Mouse (Mus musculus): ENCODE measurements around the gene Coro1b.

The Coro1b gene

DNA sequence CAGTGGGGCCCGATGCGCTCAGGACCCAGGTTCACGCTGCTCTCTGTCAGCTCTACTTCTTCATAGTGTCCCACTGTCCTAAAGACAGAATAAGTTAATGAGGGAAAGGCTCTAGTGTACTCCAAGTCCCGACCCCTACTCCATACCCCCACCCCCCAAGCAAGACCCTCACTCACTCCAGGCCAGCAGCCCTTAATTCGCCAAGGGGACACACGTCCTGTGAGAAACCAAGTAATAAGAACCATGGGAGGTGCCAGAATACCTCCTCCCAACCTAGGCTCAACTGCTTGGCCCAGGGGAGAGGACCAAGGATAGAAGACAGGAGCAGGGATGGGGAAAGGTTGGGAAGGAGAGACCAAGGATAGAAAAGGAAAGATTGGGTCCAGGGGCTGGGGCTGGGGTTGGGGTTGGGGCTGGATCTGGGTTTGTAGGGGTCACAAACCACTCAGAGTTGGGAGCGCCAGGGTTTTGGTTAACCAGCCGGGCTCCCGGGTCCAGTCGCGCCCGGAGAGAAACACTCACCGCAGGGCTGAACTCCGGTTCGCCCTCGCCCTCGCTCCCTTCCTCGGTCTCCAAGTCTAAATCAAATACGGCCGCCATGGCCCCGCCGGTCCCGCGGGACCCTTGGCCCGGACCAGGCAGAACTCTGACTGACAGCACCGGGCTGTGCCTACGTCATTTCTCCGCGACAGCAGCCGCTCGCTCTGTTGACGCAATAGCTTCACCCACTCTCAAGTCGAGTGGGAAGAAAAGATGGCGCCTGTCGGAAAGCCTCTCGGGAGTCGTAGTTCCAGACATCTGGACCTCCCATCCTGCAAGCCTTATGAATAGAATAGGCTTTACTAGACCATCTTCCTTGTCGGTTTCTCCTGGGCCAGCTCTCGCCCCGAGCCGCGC is 14.5 kb downstream of the Coro1b start, which contains the start of gene Rps6kb2:
TSS of gene Rps6kb2 (minus strand) at position 709 of the 897 bp plus-strand sequence.
- peak; percentile 88 to 91 for DNase-seq

DNA sequence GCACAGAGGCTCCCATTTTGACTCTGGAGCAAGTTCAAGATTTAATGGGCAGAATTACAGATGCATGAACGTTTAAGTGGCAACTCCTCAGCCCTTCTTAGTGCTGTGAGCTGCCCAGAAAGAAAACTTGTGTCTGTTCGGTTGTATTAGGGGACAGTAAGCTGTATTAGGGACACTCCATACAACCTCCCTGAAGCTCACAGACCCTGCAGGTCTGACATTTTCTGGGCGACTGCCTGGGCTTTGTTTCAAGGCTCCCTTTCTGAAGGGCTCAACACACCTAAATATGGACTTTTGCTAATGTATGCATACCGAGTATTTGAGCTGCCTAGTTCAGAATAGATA is 15.1 kb downstream of the Coro1b start:
- no peak for DNase-seq

DNA sequence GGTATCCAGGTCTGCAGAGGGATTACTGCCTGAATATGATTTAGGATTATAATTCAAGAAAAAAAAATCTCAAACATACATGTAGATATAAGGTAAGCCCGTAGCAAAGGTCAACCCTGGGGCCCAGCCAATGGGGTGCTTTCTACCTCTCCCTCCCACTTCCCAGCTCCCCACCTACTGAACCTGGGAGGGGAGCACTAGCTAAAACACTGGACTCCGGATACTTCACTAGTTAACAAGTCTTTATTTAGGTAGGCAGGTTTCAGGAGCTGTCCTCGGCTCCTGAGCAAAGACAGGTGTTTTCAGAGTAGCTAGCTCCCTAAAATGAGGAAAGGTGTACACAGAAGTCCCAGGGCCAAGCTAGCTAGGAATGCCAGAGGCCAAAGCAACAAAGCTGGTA is 15.7 kb downstream of the Coro1b start:
- no peak for DNase-seq

DNA sequence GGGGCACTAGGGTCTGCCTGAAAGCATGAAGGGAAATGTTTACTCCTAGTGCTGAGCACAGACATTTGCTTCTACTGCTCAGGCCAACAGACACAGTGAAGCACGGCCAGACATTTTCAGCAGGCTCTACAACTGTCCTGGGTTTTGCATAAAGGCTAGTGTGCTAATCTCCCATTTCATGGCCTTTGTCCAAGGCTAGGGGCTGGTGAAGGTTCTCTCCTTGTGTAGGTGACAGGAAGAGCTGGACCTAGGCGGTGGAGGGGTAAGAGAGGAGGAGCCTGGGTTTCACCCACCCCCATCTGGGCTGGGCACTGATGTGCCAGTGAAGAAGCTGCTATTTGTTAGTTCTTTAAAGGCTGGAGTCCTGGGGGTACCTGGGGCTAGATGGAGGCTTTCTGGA is 16.3 kb downstream of the Coro1b start:
- DNase-seq, result no peak

DNA sequence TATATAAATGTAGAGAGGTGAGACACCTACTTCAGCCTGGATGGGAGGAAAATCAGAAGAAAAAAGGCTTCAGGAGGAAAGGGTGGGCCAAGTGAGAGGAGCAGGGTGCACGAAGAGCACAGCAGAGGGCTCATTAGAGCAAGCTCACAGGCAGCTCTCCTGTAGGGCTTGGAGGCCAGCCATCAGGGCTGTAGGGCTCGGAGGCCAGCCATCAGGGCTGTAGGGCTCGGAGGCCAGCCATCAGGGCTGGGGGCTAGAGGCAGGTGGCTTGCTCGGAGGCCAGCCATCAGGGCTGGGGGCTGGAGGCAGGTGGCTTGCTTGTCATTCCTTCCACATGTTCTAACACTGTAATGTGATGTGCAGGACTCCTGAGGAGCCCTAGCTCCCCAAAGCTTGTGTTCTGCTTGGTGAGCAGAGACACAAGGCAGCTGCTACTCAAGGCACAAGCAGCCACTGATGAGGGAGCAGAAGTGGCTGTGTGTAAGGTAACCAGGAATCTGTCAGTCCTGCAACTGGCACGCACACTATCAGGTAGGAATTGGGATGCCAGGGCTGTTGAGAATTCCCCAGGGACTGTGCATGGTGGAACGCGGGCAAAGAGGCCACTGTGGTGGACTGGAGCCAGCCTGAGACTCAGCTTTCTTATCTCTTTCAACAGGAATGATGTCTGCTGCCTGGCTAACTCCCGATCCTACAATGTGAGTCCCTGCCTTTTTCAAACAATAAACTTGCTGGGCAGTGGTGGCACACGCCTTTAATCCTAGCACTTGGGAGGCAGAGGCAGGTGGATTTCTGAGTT is 18.5 kb downstream of the Coro1b start:
- no peak for DNase-seq

DNA sequence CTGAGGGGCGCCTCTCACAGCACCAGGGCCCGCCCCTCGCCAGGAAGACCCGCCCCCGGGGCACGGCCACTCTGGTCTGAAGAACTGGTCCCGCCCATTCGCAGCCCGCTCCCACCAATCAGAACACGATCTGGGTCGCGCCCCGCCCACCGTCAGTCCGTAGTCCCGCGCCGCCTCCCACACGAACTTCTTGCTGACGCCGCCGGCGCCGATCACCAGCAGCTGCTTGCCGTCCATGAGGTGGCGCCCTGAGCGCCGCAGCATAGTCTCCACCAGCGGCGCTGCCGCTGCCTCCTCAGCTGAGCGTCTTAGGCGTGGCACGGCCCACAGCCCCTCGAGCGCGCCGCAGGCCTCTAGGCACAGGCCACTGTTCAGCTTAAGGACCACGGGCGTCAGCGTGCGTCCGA is 21.0 kb downstream of the Coro1b start:
- peak; percentile 98 to 99 for DNase-seq

DNA sequence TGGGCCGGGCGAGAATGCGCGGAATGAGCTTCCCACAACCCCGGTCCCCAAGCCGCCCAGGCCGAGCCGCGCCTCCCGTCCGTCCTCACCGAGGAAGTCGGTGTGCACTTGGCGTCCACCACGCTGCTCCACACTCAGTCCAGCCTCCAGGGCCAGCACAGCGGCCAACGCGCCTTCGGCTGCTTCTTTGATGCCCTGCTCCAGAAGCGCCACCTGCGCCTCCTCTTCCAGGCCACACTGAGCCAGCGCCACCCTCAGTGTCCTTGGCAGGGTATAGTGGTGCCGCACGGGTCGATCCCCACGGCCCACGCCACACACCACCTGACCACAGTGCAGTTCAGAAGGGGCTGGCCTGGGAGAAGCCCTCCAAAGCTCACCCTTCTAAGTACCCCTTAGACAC is 21.4 kb downstream of the Coro1b start:
- DNase-seq, result peak in 1 of 2 experiments; percentile 49

DNA sequence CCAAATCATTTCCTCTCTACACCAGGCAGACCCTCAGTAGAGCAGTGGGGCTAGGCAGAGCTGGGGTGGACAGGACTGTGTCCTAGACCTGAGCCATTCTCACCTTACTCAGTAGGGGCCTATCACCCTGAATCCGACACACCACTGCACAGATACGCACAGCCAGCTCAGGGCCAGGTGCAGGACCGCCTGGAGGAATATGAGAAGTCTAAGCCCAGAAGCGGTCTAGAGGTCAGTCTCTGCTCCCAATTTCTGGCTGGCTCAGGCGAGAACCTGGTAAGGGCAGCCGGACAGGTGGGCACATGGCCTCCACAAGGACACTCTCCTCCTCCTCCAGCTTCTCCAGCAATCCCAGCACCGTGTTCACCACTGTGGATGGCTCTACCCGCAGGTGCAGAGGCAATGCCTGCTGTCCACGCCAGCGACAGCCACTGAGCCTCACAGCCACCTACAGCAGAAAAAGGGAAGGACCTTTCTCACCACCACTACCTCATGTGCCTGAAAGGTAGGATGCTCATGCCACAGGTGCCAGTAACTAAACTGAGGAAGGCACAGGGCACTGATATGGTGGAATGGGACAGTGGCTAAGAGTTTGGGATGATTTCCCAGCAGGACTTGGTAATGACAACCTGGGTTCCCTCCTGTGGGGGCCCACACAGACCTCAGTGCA is 22.4 kb downstream of the Coro1b start:
- no peak for DNase-seq

DNA sequence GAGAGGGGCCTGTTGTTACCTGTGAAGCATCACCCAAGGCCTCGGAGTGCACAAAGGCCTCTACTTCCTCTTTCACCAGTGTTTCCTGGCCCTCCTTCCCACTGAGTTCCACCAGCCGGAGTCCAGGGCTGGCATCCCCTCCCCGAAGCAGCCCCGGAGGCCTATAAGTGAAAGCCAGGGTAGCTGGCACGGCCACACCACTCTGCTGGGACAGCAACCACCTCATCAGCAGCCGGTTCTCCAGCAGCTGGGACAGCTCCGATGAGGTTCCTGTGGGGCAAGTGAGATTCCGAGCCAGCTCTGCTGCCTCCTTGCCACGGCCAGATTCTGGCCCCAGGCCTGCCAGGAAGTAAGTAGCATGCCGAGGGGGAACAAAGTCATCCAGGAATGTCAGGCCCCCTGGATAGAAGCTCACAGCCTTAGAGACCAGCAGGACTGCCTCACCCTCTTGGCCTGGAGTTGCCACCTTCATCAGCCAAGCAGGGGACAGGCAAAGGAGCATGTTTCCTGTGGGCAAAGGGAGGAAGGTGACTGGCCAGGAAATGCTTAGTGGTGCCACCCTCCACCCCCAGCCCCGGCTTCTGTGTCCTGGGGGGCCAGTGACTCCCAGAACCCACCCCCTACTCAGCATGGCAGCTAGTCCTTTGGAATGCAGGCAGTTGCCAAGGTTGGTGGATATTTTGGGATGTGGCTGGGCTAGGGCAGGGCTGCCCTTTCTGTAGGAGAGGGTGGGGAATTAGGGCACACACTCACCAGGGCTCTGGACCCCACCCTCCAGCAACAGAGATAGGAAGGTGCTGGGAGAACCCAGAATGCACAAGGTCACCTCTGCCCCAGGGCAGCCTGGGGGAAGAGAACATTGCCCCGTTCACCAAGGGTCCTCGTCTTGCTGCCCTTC is 23.2 kb downstream of the Coro1b start:
- DNase-seq, result no peak

DNA sequence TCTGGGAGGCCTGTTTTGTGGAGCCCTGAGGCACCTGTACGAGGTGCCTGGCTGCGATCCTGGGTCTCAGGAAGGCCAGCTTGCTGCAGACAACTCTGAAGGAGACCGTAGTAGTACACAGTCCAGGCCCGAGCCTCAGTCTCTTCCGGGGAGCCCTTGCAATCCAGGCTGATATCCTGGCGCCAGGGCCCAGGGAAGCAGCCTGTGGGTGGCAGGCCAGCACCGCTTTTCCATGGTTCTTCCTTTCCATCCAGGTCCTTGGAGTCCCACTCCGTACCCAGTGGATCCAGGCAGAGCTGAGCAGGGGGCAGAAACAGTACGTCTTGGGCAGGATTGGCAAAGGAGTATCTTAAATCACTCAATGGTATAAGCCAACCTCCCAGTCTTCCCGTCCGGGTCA is 24.5 kb downstream of the Coro1b start:
- no peak for DNase-seq

DNA sequence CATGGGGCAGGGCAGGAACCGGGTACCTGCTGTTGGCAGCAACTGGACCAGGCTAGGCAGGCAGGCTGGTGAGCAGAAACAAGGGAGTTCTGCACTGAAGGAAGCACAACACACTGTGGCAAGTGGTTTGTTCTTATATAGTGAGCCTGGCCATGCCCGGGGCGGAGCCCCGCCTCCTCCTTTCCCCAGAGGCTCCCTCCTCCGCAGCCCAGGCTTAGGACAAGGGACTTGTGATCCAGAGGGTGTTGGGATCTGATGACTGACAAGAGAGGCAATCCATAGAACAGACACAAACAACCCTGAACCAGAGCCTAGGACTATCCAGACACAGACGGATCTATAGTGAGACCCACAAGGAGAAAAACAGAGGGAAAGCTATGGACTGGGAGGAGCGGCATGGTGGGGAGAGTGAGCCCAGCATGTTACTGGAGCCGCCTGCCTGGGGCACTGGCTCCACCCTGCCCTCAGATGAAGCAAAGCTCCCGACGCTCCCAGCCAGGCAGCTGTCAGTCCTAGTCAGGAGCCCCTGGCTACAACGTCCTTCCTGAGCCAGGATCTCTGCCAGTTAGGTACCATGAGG is 27.0 kb downstream of the Coro1b start, which contains the start of gene Carns1:
TSS of gene Carns1 (minus strand) at position 112 of the 580 bp plus-strand sequence.
- no peak for DNase-seq

DNA sequence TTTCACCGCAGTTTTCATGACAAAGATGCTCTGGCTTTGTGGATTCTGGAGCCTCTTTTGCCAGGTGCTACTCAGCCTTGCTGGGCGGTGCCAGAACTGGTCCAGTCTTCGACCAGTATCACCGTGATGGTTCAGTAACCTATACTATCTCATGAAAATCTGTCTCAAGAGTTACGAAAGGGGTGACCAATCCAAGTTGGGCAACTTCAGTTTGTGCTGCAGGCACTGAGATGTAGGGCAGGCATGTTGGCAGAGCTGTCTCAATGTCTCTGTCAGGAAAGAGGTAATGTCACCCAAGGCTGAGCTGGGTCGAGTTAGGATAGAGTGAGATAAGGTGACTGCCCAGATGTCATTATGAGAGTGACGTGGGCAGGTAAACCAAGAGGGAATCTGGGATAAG is 32.0 kb downstream of the Coro1b start:
- no peak for DNase-seq

DNA sequence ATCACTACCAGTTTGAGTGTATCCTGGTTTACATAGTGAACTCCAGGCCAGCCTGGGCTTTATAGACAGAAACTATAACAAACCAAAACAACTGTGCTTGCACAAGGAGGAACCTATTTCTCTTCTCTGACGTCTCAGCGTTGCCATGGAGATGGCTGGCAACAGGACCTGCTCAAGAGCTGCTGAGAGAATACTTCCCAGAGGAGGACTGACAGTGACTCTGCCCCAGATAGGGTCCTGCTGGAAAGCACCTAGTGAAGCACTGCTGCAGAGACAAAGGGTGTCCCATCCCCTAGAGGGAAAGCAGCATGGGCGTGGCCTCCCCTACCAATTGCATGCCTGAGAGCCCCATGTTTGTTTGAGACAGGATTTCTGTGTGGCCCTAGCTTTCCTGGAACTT is 33.5 kb downstream of the Coro1b start:
- DNase-seq, result no peak

DNA sequence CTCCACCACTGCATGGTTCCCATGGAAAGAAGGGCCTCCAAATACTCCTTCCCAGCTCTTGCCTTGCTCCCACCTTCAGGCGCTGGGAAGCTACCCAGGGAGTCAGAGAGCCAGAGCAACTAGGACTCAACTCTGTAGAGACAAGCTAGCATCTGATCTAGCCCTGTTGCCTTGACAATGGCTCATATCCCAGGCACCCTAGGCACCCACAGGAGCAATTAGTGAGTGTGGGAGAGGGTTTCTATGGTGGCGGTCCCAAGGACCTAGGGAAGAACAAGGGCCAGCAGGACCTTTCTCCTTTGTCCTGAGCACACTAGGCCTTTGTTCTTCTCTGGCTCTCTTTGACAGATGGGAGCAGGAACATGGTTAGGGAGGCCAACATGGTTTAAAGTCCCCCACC is 35.3 kb downstream of the Coro1b start:
- DNase-seq, result no peak

DNA sequence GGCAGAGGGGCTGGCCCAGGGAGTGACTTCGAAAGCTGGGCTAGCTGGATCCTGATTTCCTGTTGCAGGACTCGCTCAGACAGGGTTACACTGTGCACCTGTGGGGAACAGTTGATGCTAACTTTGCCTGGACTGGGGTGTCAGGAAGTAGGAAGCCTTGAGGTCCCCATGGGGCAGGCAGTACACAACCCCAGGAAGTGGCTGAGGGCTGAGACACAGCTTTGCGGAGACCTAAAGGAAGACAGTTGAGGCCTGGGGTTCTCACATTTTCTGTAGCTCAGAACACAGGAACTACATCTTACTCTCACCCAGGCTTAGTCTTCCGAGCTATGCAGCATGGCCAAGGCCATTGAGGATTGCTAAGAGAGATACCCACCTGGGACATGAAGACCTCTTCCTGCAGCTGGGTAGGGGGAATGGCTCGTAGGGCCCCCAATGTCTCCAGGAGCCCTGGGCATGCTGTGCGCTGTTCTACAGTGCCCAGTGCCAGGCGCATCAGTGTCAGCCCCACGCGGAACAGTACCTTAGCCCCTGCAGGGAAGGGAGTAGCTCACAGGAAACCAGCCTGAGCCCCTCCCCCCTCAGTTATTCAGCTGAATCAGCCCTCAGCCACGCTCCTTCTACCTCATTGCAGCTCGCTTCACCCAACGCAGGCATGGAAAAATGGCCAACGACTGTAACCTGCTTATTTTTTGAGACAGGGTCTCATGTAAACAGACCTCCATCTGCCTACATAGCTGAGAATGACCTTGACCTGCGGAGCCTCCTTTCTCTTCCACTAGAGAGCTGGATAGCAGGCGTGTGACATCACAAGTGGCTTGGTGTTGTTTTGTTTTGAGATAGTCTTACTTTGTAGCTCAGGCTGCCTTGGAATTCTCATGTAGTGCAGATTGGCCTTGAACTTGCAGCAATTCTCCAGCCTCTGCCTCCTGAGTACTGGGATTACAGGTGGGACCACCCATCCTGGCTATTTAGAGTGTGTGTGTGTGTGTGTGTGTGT is 36.9 kb downstream of the Coro1b start:
- peak; percentile 77 to 91 for DNase-seq

DNA sequence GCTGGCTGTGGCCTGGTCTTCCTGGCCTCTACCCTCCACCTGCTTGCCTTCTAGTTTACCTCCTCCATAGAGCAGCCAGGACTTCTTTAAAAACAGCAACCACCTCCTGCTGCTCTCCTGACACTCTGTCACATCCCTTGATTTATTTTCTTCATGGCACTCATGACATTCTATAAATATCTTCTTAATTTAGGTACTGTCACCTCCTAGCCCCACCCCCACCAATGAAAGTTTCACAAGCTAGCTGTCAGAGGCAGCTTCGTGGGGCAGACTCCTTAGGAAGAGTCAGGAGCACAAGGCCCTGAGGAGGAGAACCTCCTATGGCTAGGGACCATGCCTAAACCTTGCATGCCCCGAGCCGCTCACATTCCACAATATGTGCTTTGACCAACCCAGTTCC is 38.9 kb downstream of the Coro1b start:
- DNase-seq, result no peak

DNA sequence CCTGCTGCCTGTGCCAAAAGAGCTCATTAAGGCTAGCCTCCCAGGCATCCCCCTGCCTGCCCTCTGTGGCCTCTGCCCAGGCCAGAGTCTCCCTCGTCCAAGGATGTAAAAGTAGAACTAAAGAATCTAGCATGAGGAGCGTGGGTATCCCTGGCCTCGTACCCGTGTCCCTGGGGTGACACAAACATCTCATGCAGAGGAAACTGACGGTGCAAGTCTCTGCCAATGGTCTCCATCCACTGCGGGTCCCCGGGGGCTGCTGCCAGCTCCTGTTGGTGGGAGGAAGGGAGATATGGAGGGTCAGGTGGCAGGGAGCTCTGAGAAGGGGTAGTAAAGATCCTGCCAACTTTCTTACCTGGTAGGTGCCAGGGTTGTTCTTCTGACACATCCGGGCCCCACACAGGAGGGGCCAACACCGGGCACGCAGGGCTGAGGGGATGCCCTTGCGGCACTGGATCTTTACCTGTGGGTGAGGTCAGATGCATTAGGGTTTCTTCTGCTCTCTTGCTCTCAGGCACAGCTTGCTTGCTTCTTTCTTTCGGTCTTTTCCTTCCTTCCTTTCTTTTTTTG is 40.7 kb downstream of the Coro1b start:
- no peak for DNase-seq

DNA sequence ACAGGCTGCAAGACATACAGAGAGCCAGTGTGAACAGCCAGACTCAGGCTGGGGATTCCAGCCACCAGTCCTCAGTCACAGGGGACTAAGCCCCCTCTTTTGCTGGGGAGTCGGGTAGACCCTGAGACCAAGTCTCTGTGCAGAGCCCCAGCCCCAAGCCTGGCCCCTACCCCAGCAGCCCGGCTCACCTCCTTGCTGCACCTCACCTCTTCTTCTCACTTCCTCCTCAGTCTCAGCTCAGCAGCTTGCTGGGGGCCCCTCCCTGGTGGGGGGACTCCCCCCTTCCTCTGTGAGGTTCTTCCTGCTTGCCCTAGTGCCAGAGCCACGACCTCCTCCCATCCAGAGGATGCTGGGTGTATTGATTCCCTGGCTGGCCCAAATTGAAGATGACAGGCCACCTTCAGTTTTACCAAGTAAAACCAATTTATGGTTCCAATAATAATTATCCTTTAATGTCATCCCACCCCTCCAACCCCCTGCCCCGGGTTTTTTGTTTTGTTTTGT is 42.5 kb downstream of the Coro1b start, which contains the start of gene Tbc1d10c:
TSS of gene Tbc1d10c (minus strand) at position 454 of the 504 bp plus-strand sequence.
- peak; percentile 90 to 95 for DNase-seq

DNA sequence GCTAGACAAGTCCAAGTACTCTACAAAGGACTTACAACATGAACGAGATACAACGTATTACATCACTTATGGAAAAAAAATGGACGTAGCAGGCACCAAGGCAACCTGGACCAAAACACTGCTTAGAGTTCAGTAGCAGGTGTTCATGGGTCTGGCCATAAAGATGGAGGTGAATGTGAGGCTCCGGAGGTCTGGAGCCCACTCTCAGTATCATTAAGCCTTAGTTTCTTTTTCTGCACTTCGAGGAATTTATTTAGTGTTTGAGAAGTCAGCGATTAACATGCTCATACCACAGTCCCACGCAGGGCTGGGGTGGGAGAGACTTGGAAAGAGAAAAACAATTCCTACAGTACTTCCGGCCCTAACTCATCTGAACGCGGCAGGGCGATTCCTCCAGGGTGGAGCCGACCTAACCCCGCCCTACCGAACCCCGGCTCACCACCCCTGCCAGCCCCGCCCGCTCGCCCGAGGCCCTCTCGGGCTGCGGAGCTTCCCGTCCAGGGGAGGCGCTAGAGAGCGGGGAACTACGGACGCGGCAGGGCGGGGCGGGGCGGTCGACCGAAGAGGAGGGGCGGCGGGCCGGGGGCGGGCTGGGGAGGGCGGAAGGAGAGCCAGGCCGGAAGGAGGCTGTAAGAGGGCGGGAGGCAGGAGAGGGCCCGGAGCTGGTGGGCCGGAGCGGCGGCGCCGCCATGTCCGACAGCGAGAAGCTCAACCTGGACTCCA is 43.3 kb downstream of the Coro1b start, which contains the start of gene Ppp1ca:
TSS of gene Ppp1ca (plus strand) at position 538 of the 723 bp plus-strand sequence.
- peak; percentile 90 to 91 for DNase-seq
